Mouse (Mus musculus) forebrain, embryonic 11.5 days (tissue): ENCODE data around the gene Uck2. TPM values are rescaled to one million over a fixed set of nuclear protein-coding genes. Genes with fewer than 3 reads are reported as not detected.

Experiments
- ATAC-seq: fragments of 200-750 bp; cut with Nextera tagmentation; replicated peaks from 2 replicates; pipeline ENCODE4 v1.8.0; 2017; ENCODE audit warnings: moderate TSS enrichment; ENCODE audit not compliant: low FRiP score
- DNase-seq: peaks from one replicate; pipeline ENCODE4 v3.0.0-alpha.2; 2017; ENCODE audit warnings: low spot score
- H3K27ac ChIP-seq: fragments of 300-500 bp; sonication (generic); 2 replicates; pipeline ENCODE4 v1.5.1; 2014; ENCODE audit warnings: low read depth, low read length
- H3K27me3 ChIP-seq: fragments of 300-500 bp; sonication (generic); 2 replicates; pipeline ENCODE4 v1.6.1; 2014; ENCODE audit warnings: mild to moderate bottlenecking, low read length, mixed read lengths; ENCODE audit not compliant: control insufficient read depth, insufficient read depth
- H3K36me3 ChIP-seq: fragments of 300-500 bp; sonication (generic); 2 replicates; pipeline ENCODE4 v1.6.1; 2014; ENCODE audit warnings: mild to moderate bottlenecking, low read length, moderate library complexity, mixed read lengths; ENCODE audit not compliant: control insufficient read depth, insufficient read depth
- H3K4me1 ChIP-seq: fragments of 300-500 bp; sonication (generic); replicated peaks from 2 replicates; pipeline ENCODE4 v1.6.1; 2014; ENCODE audit warnings: low read length, mixed read lengths; ENCODE audit not compliant: control insufficient read depth, insufficient read depth
- H3K4me2 ChIP-seq: fragments of 300-500 bp; sonication (generic); 2 replicates; pipeline ENCODE4 v1.6.1; 2014; ENCODE audit warnings: low read depth, mild to moderate bottlenecking, low read length, moderate library complexity, mixed read lengths; ENCODE audit not compliant: severe bottlenecking
- H3K4me3 ChIP-seq: fragments of 300-500 bp; sonication (generic); 2 replicates; pipeline ENCODE4 v1.5.1; 2014; ENCODE audit warnings: low read depth, low read length
- H3K9ac ChIP-seq: fragments of 300-500 bp; sonication (generic); 2 replicates; pipeline ENCODE4 v1.6.1; 2014; ENCODE audit warnings: low read length
- H3K9me3 ChIP-seq: fragments of 300-500 bp; sonication (generic); 2 replicates; pipeline ENCODE4 v1.6.1; 2016; ENCODE audit warnings: low read length, mixed read lengths; ENCODE audit not compliant: control insufficient read depth
- WGBS: fragments of 180-500 bp; shearing (Covaris S2); extraction: QIAGEN DNeasy Blood & Tissue Kit; methylation state at CpG from one replicate; pipeline ENCODE4 v1.1.7; 2014; 5-methylcytosine and 5-hydroxymethylcytosine counted together
- polyA plus RNA-seq: library from polyadenylated mRNA; unstranded; fragments of >200 nt; fragmentation: Nextera tagmentation; extraction: Ambion mirVana; gene quantifications from 2 replicates; pipeline ENCODE4 v1.2.1, GENCODE M21; 2014

Uck2 gene
- polyA plus RNA-seq, 1 experiment from 2014 or later: 125 TPM

DNA sequence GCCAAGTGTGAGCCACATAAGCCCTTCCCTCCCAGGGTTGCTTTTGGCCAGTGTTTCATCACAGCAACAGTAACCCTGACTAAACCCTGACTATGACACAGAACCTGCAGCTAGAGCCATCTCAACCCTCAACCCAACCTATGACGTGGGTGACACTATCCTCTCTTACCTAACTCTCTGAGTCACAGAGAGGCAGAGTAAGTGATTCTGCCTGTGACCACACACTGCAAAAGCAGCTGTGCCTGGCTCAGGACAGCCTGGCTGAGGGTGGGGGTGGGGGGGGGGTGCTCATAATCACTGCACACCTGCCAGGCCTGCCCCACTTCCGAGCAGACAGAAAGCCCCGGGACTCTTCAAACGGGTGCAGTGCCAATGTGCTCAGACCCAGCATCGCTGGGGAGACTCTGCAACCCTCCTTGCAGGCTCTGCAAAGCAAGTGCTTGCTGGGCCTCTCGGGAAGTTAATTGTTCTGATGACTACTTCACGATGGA, 42.9 kb downstream of the Uck2 start:
- DNase-seq: no peak
- Histone ChIP-seq H3K27ac (no peak overlapping the region), H3K36me3 (no peaks in the 10 kb centered on the region), H3K9ac (no peak overlapping the region; the same call in 1 of the 2 replicates), H3K4me1 (peaks cover 27% of the 10 kb centered on the region), H3K9me3 (no peaks in the 10 kb centered on the region), H3K4me2 (no peak overlapping the region), H3K4me3 (no peak overlapping the region), H3K27me3 (no peaks in the 10 kb centered on the region)
- peak; percentile 51 for ATAC-seq
- 39% methylated on average over 7 of the region's 7 CpGs for WGBS

DNA sequence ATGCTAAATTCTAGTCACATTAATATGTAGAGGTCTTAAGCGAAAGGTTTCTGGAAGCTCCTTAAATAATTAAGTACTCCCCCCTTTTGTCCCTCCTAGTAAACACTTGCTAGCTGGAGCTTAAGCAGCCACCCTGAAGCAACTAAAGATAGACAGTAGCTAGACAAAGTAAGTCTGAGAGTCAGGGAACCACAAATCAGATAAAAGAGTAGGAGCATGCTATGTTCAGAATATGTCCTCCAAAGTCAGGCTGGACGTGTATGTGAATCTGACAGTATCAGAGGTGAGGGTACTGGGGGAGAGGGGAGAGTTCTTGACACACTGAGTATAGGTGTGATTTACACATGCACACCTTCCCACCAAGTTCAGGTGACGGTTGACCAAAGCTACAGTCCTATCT, 43.6 kb downstream of the Uck2 start:
- Histone ChIP-seq H3K4me1 (peaks cover 27% of the 10 kb centered on the region), H3K9ac (no peak overlapping the region), H3K4me2 (no peak overlapping the region), H3K27me3 (no peaks in the 10 kb centered on the region), H3K36me3 (no peaks in the 10 kb centered on the region), H3K27ac (no peak overlapping the region), H3K9me3 (no peaks in the 10 kb centered on the region), H3K4me3 (no peak overlapping the region)
- DNase-seq (no peak), ATAC-seq (no peak)
- 54% methylated on average over 3 of the region's 3 CpGs for WGBS

- no peak overlapping the region for H3K4me2 ChIP-seq
- DNase-seq: no peak
- H3K4me3 ChIP-seq: no peak overlapping the region
- no peak overlapping the region for H3K27ac ChIP-seq
- no peak overlapping the region for H3K9ac ChIP-seq
- no peaks in the 10 kb centered on the region for H3K9me3 ChIP-seq
- ATAC-seq: no peak
- 34% methylated on average over 5 of the region's 5 CpGs for WGBS
- H3K4me1 ChIP-seq: peaks cover 27% of the 10 kb centered on the region
- H3K36me3 ChIP-seq: no peaks in the 10 kb centered on the region
- no peaks in the 10 kb centered on the region for H3K27me3 ChIP-seq
These were observed 44.8 kb downstream of the Uck2 start for GRCm38 (mm10) chr1:167240361-167240760.

GRCm38 (mm10) chr1:167239916-167240315, 45.2 kb downstream of the Uck2 start:
- no peak for ATAC-seq
- Histone ChIP-seq H3K4me2 (no peak overlapping the region), H3K4me3 (no peak overlapping the region), H3K27me3 (no peaks in the 10 kb centered on the region), H3K27ac (no peak overlapping the region), H3K4me1 (peaks cover 22% of the 10 kb centered on the region), H3K9me3 (no peaks in the 10 kb centered on the region), H3K9ac (no peak overlapping the region), H3K36me3 (no peaks in the 10 kb centered on the region)
- WGBS: 72% methylated on average over 12 of the region's 12 CpGs
- no peak for DNase-seq

- H3K4me1 ChIP-seq: peaks cover 16% of the 10 kb centered on the region
- no peak for ATAC-seq
- no peak for DNase-seq
- no peaks in the 10 kb centered on the region for H3K36me3 ChIP-seq
- H3K27ac ChIP-seq: no peak overlapping the region
- no peaks in the 10 kb centered on the region for H3K27me3 ChIP-seq
- H3K4me3 ChIP-seq: no peak overlapping the region
- H3K9ac ChIP-seq: no peak overlapping the region
- WGBS: 89% methylated on average over 11 of the region's 11 CpGs
- no peak overlapping the region for H3K4me2 ChIP-seq
- no peaks in the 10 kb centered on the region for H3K9me3 ChIP-seq
These were observed 47.3 kb downstream of the Uck2 start for GRCm38 (mm10) chr1:167237798-167238197.

DNA sequence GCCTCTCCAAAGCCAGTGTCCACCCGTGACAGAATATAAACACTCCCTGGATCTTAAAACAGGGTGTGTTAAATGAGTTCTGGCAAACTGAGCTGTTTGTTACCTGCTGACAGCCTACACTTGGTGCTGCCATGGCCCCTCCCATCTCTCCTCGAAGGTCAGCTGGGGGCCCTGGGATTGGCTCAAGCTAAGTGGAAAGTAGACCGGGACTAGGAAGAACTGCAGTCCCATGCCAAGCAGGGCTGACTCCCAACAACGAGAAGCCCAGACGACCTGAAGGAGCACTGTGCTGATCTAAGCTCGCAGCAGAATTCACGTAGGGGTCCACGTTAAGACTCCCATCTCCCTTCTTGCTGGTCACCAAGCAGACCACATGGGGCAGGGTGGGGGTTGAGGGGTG, 48.3 kb downstream of the Uck2 start:
- Histone ChIP-seq H3K4me2 (no peak overlapping the region), H3K9me3 (no peaks in the 10 kb centered on the region), H3K9ac (no peak overlapping the region), H3K27me3 (no peaks in the 10 kb centered on the region), H3K4me3 (no peak overlapping the region), H3K36me3 (no peaks in the 10 kb centered on the region), H3K4me1 (peaks cover 9% of the 10 kb centered on the region), H3K27ac (no peak overlapping the region)
- DNase-seq: no peak
- no peak for ATAC-seq
- 79% methylated on average over 8 of the region's 8 CpGs for WGBS

GRCm38 (mm10) chr1:167234344-167234743, 50.8 kb downstream of the Uck2 start:
- Histone ChIP-seq H3K36me3 (no peaks in the 10 kb centered on the region), H3K27me3 (no peaks in the 10 kb centered on the region), H3K4me2 (no peak overlapping the region), H3K27ac (no peak overlapping the region), H3K4me1 (no peaks in the 10 kb centered on the region), H3K9me3 (no peaks in the 10 kb centered on the region), H3K9ac (no peak overlapping the region), H3K4me3 (no peak overlapping the region)
- 94% methylated on average over 10 of the region's 10 CpGs for WGBS
- DNase-seq (no peak), ATAC-seq (no peak)

DNA sequence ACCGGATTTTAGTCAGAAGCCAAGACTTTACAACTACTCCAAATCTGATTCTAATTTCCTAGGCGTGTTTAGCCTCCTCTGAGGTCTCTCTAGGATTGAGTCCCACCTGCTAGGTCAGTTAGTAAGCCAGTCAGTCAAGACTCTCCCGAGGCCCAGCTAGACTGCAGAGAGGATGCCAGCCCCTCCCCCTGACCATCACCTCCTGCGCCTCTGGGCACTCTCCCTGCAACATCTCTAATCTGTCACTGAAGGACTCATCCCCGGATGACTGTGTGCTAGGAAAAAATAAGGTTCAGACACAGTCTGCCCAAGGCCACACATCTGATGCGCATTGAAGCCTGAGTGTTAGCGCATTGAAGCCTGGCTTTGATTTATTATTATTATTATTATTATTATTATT, 52.2 kb downstream of the Uck2 start:
- 90% methylated on average over 7 of the region's 7 CpGs for WGBS
- Histone ChIP-seq H3K4me1 (no peaks in the 10 kb centered on the region), H3K27ac (no peak overlapping the region), H3K9me3 (no peaks in the 10 kb centered on the region), H3K36me3 (no peaks in the 10 kb centered on the region), H3K4me3 (no peak overlapping the region), H3K27me3 (no peaks in the 10 kb centered on the region), H3K9ac (no peak overlapping the region), H3K4me2 (no peak overlapping the region)
- DNase-seq: no peak
- no peak for ATAC-seq

DNA sequence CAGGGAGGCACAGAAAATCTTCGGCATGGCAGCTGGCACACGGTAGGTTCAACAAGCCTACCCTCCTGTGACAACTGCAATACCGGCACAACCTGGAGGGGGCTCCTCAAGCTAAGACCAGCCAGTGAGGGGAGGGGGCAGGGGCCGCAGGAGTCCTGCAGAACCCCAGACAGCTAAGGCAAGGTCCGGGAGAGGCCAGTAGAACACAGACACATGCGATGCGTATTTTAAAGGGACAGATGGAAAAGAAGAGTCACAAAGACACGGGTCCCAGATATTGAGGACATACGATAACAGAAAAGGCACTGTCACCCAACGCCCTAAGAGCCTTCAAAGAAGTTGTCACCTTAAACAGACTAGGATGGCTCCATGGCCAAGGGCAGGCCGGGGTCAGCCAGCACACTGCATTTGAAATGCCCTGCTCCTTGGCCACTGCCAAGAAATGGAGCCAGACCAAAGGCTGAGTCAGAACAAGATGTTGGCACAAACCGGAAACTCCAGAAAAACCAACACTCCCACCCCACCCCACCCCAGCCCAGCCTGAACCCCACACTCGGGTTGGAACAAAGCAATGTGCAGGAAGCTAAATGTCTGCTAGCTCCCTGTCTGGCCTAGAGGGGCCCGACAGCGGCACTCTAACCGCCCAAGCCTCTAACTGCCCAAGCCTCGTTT, 53.4 kb downstream of the Uck2 start:
- H3K36me3 ChIP-seq: no peaks in the 10 kb centered on the region; the same call in 1 of the 2 replicates
- no peak overlapping the region for H3K27ac ChIP-seq
- no peak overlapping the region for H3K4me3 ChIP-seq
- H3K27me3 ChIP-seq: no peaks in the 10 kb centered on the region
- no peak overlapping the region for H3K9ac ChIP-seq
- 0 out of 2 replicates have a peak, but pooled peaks have one; percentile 49 for ATAC-seq
- no peak for DNase-seq
- no peaks in the 10 kb centered on the region for H3K4me1 ChIP-seq
- H3K4me2 ChIP-seq: no peak overlapping the region
- no peaks in the 10 kb centered on the region for H3K9me3 ChIP-seq
- WGBS: 85% methylated on average over 17 of the region's 17 CpGs
